Mouse (Mus musculus) kidney, postnatal 0 days (tissue): ENCODE measurements around the gene Gm10401. TPM values are rescaled to one million over a fixed set of nuclear protein-coding genes. Genes with fewer than 3 reads are reported as not detected.

Source experiments
- ATAC-seq: fragments of 200-750 bp; cut with Nextera tagmentation; replicated peaks from 2 replicates; pipeline ENCODE4 v1.8.0; 2017; ENCODE audit warnings: low read depth, moderate number of reproducible peaks, moderate TSS enrichment, moderate library complexity; ENCODE audit not compliant: low FRiP score
- DNase-seq: peaks from one replicate; pipeline ENCODE4 v3.0.0-alpha.2; 2016; ENCODE audit warnings: low spot score
- H3K27ac ChIP-seq: fragments of 300-500 bp; sonication (generic); 2 replicates; pipeline ENCODE4 v1.5.1; 2014; ENCODE audit warnings: mild to moderate bottlenecking
- H3K27me3 ChIP-seq: fragments of 300-500 bp; sonication (generic); 2 replicates; pipeline ENCODE4 v1.6.1; 2014; ENCODE audit warnings: low read length, mixed read lengths; ENCODE audit not compliant: insufficient read depth
- H3K36me3 ChIP-seq: fragments of 300-500 bp; sonication (generic); 2 replicates; pipeline ENCODE4 v1.6.1; 2014; ENCODE audit warnings: low read length, mixed read lengths; ENCODE audit not compliant: insufficient read depth
- H3K4me1 ChIP-seq: fragments of 300-500 bp; sonication (generic); replicated peaks from 2 replicates; pipeline ENCODE4 v1.6.1; 2014; ENCODE audit warnings: antibody characterized with exemption, low read length, mixed read lengths; ENCODE audit not compliant: insufficient read depth
- H3K4me2 ChIP-seq: fragments of 300-500 bp; sonication (generic); 2 replicates; pipeline ENCODE4 v1.6.1; 2014; ENCODE audit warnings: mild to moderate bottlenecking, low read length, moderate library complexity, mixed read lengths
- H3K4me3 ChIP-seq: fragments of 300-500 bp; sonication (generic); replicated peaks from 2 replicates; pipeline ENCODE4 v1.5.1; 2014; ENCODE audit warnings: low read depth, low read length
- H3K9ac ChIP-seq: fragments of 300-500 bp; sonication (generic); 2 replicates; pipeline ENCODE4 v1.6.1; 2014; ENCODE audit warnings: low read depth, low read length
- H3K9me3 ChIP-seq: fragments of 300-500 bp; sonication (generic); replicated peaks from 2 replicates; pipeline ENCODE4 v1.6.1; 2016; ENCODE audit warnings: low read length, inconsistent platforms, mixed read lengths
- CTCF ChIP-seq: IDR thresholded peaks from 2 replicates; pipeline ENCODE4 v1.5.1; 2016; ENCODE audit warnings: antibody characterized with exemption, low read depth, mild to moderate bottlenecking, moderate library complexity
- WGBS: fragments of 180-500 bp; shearing (Covaris S2); extraction: QIAGEN DNeasy Blood & Tissue Kit; methylation state at CpG from one replicate; pipeline ENCODE4 v1.1.7; 2014; 5-methylcytosine and 5-hydroxymethylcytosine counted together
- polyA plus RNA-seq: library from polyadenylated mRNA; unstranded; fragments of >200 nt; fragmentation: Nextera tagmentation; extraction: Ambion mirVana; gene quantifications from 2 replicates; pipeline ENCODE4 v1.2.1, GENCODE M21; 2015

Gm10401 gene
- polyA plus RNA-seq, result 26.6 and 31.3 TPM in 2 replicates

- ATAC-seq (no peak), DNase-seq (no peak)
- Histone ChIP-seq H3K27ac (no peak within 1 kb of the TSS), H3K4me3 (no peak within 1 kb of the TSS), H3K9me3 (no peaks in the 10 kb centered on the region), H3K27me3 (no peaks in the 10 kb centered on the region), H3K4me2 (no peak within 1 kb of the TSS), H3K4me1 (no peaks in the 10 kb centered on the region), H3K9ac (no peak within 1 kb of the TSS), H3K36me3 (peaks cover 43% of the 10 kb centered on the region)
- WGBS, result 97% methylated on average over 8 of the region's 8 CpGs
- TF ChIP-seq CTCF, result no peak
These were observed at the start of gene Gm10401 for GRCm38 (mm10) chr5:115098195-115098594. Gene Gm10401 (minus strand): TSS chr5:115098295.

- H3K27me3 ChIP-seq, result no peaks in the 10 kb centered on the region
- H3K9ac ChIP-seq, result no peak overlapping the region
- no peak overlapping the region for H3K4me3 ChIP-seq
- ATAC-seq (no peak; the same call in 1 of the 2 replicates), DNase-seq (no peak)
- H3K9me3 ChIP-seq, result no peaks in the 10 kb centered on the region
- H3K36me3 ChIP-seq, result peaks cover 33% of the 10 kb centered on the region
- peaks cover 19% of the 10 kb centered on the region for H3K4me1 ChIP-seq
- TF ChIP-seq CTCF, result no peak
- H3K4me2 ChIP-seq, result no peak overlapping the region
- H3K27ac ChIP-seq, result peak overlapping the region; percentile 31; the same call in 1 of the 2 replicates
- 51% methylated on average over 3 of the region's 3 CpGs for WGBS
These were observed 49.3 kb upstream of the Gm10401 start for GRCm38 (mm10) chr5:115147388-115147787.

- Histone ChIP-seq H3K9ac (no peak overlapping the region), H3K4me2 (no peak overlapping the region), H3K36me3 (peaks cover 33% of the 10 kb centered on the region), H3K4me3 (no peak overlapping the region), H3K27ac (no peak overlapping the region), H3K27me3 (no peaks in the 10 kb centered on the region), H3K4me1 (peaks cover 16% of the 10 kb centered on the region; the same call in 1 of the 2 replicates), H3K9me3 (no peaks in the 10 kb centered on the region)
- TF ChIP-seq CTCF, result no peak
- no peak for ATAC-seq
- no peak for DNase-seq
These were observed 48.6 kb upstream of the Gm10401 start for GRCm38 (mm10) chr5:115146747-115147130.

GRCm38 (mm10) chr5:115145976-115146746, 48.1 kb upstream of the Gm10401 start:
- Histone ChIP-seq H3K36me3 (peaks cover 33% of the 10 kb centered on the region), H3K4me1 (peaks cover 16% of the 10 kb centered on the region; the same call in 1 of the 2 replicates)
- ATAC-seq, result no peak

GRCm38 (mm10) chr5:115145253-115145968, 47.3 kb upstream of the Gm10401 start:
- TF ChIP-seq CTCF, result no peak
- no peak overlapping the region for H3K4me3 ChIP-seq
- peaks cover 30% of the 10 kb centered on the region for H3K36me3 ChIP-seq
- no peak overlapping the region for H3K4me2 ChIP-seq
- WGBS, result 70% methylated on average over 11 of the region's 11 CpGs
- ATAC-seq (no peak), DNase-seq (no peak)
- H3K27me3 ChIP-seq, result no peaks in the 10 kb centered on the region
- no peak overlapping the region for H3K27ac ChIP-seq
- no peak overlapping the region for H3K9ac ChIP-seq
- no peaks in the 10 kb centered on the region for H3K9me3 ChIP-seq
- peaks cover 13% of the 10 kb centered on the region; the same call in 1 of the 2 replicates for H3K4me1 ChIP-seq

More at GRCm38 (mm10) chr5:115145976-115146746, 48.1 kb upstream of the Gm10401 start:
- TF ChIP-seq CTCF, result no peak
- H3K9me3 ChIP-seq, result no peaks in the 10 kb centered on the region
- H3K27ac ChIP-seq, result no peak overlapping the region
- H3K27me3 ChIP-seq, result no peaks in the 10 kb centered on the region
- no peak overlapping the region for H3K4me3 ChIP-seq
- no peak overlapping the region for H3K4me2 ChIP-seq
- no peak overlapping the region for H3K9ac ChIP-seq
- 55% methylated on average over 6 of the region's 6 CpGs for WGBS
- DNase-seq, result no peak

GRCm38 (mm10) chr5:115144471-115144870, 46.4 kb upstream of the Gm10401 start:
- H3K4me2 ChIP-seq, result no peak overlapping the region
- H3K4me3 ChIP-seq, result no peak overlapping the region
- H3K9me3 ChIP-seq, result no peaks in the 10 kb centered on the region
- no peak for TF ChIP-seq CTCF
- 55% methylated on average over 6 of the region's 6 CpGs for WGBS
- ATAC-seq, result no peak
- H3K36me3 ChIP-seq, result peaks cover 20% of the 10 kb centered on the region
- no peak overlapping the region for H3K27ac ChIP-seq
- H3K27me3 ChIP-seq, result no peaks in the 10 kb centered on the region
- no peak for DNase-seq
- no peak overlapping the region for H3K9ac ChIP-seq
- peaks cover 13% of the 10 kb centered on the region; the same call in 1 of the 2 replicates for H3K4me1 ChIP-seq
